Mouse (Mus musculus): ENCODE results near the gene Asb6. TPM values are rescaled to one million over a fixed set of nuclear protein-coding genes. Genes with fewer than 3 reads are reported as not detected.

The Asb6 gene
- total RNA-seq (2021), result 29.2 and 31.5 TPM in 2 replicates
- long read RNA-seq, full-length matches to known transcripts, result 47 of 63 reads
- long read RNA-seq, partial matches to known transcripts, result 10 of 63 reads
- long read RNA-seq, other reads (novel, unspliced or antisense), result 6 of 63 reads

DNA sequence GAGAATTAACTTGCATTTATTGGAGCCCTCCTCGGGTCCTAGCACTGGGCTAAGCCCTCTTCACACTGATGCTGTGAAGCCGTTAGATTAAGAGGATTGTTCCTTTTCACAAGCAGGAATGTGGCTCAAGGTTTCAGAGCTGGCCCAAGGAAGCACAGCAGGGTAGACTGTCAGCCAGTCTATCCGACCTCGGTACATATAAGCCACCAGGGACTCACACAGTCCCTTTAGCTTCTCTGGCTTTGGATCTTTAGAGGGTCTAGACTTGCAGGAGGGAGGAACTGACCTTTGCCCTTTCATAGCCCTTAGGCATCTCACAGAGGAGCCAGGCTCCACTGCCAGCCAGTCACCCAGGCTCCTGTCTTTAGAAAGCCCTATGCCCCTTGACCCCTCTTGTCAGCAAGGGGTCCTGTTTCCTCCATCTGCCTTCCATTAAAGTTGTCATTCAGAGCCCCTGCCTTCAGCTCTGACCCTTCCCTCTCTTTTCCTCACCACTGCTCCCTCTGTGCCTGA lies at the start of gene Asb6:
Asb6 (minus strand) TSS at position 51 of the 513 bp plus-strand sequence.
- no peak for DNase-seq

DNA sequence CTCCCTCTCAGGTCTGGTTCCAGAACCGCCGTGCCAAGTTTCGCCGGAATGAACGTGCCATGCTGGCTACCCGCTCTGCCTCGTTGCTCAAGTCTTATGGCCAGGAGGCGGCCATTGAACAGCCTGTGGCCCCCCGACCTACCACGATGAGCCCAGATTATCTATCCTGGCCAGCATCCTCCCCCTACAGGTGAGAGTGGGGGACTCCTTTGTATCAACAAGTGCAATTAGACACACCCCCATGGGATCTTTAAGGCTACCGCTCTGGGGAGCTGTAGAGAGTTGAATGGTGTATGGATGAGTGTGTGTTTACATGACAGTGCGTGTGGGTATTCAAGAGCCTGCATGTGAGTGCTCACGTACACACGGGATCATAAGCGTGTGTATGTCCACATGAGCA lies 49.3 kb upstream of the Asb6 start:
- no peak for DNase-seq

DNA sequence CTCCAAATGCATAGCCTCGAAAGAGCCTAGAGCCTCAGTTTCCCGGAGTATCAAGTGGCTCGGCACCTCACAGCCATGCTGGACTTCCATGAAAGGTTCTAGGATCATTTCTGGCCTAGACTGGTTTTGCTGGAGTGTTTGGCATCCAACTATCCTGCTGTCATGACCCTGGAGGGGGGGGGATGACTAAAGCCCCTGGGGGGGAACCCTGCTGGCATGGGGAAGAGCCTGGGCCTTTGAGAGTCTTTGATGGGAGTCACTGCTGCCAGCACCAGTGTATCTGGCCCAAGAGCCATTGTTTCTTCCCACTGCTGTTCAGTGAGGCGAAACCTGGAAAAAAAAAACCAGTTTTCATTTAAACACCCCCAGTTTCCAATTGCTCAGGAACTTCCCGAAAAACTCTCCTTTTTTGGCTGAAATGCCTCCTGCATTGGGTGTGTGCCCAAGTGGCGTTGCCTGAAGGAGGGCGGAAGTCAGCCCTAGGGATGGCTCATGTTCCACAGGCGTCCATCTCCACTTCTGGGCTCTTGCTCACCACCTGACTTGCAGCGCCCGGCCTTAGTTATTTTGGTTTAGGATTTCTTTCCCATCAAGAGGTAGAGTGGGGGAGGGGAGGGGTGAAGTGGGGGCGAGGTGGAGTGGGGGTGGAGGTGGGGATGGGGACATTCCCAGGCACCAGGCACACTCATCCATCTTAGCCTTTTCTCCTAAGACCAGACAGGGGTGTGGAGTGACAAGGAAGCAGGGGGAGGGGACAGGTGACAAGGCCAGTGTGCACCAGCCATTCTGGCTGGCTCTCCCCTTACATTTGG lies 45.7 kb upstream of the Asb6 start:
- DNase-seq, result no peak

DNA sequence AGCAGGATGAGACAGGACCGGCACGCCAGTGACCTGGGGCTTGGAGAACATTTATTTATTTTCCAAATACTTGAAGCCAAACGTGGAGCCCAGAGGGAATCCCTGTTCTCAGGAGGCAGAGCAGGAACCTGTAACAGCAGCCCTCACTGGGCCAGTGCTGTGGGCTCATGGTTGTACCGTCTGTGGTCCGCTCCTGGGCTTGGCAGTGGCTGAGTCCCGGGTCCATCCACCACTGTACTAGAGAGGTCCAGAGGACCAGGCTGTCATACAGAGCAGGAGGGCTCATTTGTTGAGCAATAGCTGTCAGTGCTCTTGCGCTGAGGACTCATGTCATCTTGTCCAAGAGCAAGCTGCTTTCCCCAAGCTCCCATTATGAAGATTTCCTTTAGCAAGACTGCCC lies 45.0 kb upstream of the Asb6 start:
- no peak for DNase-seq

DNA sequence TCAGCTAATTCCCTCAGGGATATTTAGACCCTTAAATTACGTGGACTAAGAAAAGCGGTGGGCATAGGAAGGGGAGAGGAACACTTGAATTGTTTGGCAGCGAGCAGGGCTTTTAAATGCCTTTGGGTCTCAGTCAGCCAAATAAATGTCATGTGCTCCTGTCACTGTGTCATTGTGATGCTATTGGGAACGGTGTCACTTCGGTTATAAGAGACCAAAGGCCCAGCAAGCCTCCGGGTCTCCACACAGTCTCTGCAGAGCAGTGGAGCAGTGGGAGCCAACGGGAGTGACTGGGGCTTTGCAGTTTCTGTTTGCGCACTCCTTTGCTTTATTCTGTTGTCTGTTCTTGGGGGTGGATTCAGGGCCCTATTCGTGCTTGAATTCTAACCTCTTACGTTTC lies 44.3 kb upstream of the Asb6 start:
- no peak for DNase-seq

DNA sequence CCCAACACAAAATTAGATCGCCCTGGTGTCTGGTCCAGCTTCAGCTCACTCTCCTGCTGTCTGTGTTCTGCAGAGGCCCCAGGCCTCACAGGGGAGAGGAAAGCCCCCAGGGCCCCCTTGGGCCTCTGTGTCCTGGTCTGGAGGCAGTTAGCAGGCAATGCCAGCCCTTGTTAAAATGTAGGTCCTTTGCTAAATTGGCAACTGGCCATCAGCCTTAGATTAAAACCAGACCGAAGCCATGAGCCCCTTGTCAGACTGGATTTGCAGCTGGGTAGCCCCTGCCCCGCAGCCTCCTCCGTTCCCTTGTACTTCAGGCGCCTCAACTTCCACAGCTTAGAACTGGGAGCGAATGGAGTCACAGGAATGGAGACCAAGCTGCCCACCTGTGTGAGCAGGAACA lies 42.5 kb upstream of the Asb6 start:
- DNase-seq, result no peak

DNA sequence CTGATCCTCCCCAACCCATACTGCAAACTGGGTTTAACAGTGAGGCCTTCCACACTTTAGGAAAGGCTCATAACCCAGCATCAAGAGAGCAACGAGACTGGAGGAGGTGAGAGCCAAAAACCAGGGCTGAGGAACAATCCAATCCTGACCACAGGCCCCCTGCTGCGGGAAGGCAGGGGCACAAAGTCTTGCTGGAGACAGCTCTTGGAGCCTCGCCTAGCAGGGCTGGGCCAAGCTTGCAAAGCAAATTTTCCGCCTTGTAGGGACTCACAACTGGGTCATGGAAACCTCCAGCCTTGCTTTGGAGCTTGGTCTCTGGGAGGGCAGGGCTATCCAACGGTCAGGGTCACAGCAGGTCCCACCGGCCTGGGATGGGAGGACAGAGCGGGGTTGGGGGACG lies 40.7 kb upstream of the Asb6 start:
- DNase-seq, result no peak

DNA sequence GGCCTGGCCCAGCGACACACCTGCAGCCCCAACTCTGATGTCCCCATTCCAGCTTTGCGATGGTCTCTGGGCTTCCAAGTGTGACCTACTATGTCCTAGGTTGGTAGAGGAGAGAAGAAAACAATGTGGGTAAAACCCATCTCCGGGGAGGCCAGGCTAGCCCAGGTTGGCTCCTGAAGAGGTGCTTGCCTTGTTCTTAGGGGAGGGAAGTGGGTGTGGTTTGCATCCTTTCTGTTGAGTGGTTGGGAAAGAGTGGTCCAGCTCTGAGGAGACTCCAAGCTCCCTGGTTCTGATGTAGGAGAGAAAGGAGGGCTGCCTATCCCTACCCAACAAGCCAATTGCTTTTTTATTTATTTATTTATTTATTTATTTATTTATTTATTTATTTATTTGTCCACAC lies 35.3 kb upstream of the Asb6 start:
- no peak for DNase-seq

DNA sequence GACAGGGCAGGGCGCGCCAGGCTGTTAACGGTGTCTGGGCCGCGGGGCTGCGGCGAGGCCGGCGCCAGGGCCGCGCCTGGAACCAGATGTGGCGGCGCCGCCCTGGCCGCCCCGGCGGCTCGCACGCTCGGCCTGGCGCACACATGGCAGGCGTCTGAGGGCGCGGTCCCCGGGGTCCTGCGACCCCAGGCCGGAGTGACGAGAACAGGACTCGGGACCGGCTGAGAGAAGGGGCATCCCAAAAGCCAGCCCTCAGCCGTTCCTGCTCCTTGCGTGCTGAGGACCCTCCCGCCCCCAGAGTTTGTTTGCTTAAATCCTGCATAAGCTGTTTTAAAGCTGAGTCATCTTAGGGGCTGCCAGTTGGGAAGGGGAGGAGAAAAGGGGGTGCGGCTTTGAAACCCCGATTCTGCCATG lies 34.8 kb upstream of the Asb6 start:
- DNase-seq, result no peak

DNA sequence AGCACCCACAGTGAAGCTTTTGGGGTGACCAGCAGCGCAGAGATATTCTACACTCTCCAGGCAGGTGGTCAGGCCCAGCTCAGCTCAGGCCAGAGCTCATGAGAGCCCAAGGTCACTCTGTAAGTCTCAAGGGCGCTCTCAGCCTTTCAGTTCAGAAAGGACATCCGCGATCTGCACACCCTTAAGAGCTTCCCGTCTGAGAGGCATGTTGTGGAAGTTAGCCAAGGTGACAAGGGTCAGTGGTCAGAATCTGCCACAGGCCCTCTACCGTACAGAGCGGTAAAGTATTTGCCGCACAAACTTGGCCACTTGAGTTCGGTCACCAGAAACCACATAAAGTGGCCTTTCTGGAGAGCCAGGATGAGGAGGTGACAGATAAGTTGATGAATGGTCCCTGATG lies 33.4 kb upstream of the Asb6 start:
- DNase-seq, result peak; percentile 21

DNA sequence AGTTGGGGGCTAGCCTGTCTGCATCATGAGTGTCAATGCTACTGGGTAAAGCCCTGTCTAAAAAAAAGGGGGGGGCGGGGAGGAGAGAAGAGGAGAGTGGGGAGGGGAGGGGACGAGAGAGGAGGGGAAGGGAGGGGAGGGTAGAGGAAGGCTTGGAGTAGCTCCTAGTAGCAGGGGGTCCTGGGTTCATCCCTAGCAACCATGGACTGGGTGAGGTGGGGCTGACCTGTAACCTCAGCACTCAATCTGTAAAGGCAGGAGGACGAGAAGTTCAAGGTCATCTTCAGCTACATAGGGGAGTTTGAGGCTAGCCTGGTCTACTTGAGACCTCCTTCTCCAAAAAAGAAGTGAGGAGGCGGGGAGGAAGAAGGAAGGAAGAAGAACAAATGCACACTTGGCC lies 31.9 kb upstream of the Asb6 start:
- DNase-seq, result no peak

DNA sequence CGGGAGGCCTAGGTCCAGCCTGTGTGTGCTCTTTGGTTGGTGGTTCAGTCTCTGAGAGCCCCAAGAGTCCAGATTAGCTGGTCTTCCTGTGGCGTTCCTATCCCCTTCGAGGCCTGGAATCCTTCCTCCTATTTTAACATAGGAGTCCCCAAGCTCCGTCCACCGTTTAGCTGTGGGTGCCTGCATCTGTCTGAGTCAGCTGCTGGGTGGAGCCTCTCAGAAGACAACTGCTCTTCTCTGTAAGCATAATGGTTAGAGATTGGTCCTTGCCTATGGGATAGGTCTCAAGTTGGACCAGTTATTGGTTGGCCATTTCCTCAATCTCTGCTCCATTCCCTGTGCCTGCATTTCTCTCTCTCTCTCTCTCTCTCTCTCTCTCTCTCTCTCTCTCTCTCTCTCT lies 29.6 kb upstream of the Asb6 start:
- DNase-seq, result no peak

DNA sequence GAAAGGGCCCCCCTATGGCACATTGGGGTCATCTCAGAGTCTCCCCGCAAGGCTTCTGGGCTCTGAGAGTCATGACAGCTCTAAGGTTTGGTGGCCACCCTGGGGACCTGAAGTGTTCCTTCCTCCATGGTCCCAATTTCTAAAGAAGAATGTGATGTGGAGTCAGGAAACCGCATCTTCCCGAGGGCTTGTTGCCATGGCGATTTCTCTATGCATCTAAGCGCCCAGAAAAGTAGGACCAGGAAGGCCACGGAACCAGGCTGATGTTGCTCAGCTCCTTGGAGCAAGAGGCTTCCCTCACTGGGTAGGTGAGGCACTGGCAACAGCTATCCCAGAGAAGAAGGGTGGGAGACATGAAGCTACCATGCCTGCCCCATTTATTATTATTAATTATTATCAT lies 26.9 kb upstream of the Asb6 start:
- no peak for DNase-seq

DNA sequence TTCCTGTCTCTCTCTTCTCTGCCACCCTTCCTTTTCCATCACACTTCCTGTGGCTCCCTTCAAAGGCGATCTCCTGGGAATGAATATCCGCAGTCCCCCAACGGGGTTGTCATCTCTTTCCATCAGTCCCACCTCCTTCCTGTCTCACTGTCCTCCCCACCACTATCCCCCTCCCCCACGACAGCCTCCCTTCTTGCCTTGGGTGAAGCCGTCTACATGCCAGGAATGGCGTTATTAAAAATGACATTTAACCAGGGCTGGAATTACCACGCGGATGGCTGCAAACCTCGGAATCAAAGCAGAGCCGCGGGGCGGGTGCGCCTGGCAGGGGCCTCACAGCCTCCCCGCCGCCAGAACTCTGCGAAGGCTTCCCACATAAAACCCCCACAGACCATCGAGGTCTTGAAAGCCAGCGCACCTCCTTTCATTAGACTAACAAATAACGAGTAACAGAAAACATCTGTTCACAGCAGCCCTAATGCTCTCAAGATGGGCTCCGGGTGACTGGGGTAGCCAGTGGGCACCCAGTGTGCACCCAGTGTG lies 22.7 kb upstream of the Asb6 start:
- DNase-seq, result no peak

DNA sequence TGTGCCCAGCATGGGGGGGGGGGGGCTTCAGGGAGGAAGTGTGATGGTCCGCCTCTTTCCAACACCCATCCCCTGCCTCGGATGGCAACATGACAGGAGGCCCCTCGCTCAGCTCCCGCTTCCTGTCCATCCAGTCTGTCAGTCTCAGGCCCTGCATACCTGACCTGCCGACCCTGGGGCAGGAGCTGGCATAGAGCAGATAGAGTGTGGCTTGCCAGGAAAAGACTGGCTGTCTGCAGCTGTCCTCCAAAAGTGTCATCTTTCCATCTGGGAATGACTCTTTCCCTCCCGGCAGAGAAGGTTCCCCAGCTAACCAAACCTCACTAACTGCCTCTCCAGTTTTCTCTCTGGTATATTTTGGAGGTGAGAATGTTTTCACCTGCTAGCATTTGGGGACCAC lies 20.4 kb upstream of the Asb6 start:
- DNase-seq, result no peak

DNA sequence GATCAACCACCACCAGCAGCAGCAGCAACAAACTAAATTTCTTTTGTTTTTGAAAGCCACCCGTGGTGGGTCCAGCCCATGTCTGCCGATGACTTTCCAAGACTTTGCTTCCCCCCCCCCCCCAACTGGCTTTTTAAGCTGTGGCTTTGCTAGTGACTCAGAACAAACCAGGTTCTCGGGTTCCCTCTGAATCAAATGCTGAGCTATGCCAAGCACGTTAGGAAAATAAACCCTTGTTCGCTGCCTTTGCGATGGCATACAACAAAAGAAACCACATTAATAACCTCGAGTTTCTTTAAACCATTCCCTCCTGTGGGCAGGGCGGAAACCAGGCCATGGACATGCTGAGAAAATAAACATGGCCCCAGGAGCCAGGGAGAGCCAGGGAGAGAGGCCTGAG lies 18.1 kb upstream of the Asb6 start:
- no peak for DNase-seq

DNA sequence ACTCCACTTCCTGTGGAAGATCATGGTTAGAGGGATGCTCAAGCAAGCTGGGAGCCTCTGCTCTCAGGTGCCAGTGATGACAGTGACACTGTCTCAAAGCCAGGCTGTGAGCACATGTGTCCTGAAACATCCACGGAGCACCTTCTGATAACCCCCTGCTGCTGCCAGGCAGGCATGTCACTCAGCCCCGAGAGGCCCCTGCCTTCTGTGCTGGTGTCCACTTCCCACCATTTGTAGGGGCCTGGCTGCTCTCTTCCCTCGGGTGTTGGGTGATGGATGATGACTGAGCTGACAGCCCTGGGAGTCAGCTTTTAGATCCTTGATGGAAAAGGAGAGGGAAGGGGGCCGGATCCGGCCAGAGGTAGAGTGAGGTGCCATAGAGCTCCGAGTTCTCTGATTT lies 16.6 kb upstream of the Asb6 start:
- no peak for DNase-seq

DNA sequence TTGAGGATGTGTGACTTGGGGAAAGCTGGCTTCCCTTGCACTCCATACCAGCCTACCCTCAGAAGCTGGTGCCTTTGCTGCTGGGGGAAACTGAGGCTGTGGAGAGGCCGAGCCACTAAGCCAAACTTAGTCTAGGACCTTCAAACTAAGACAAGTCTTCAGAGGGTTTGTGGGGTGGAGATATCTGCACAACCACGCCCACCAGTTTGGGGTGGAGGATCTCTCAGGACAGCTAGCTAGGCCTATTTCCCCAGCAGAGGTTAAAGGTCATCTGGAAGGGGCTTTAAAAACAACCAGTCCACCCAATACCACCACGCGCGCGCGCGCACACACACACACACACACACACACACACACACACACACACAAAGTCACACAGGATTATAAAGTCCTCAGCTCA lies 16.1 kb upstream of the Asb6 start:
- no peak for DNase-seq

DNA sequence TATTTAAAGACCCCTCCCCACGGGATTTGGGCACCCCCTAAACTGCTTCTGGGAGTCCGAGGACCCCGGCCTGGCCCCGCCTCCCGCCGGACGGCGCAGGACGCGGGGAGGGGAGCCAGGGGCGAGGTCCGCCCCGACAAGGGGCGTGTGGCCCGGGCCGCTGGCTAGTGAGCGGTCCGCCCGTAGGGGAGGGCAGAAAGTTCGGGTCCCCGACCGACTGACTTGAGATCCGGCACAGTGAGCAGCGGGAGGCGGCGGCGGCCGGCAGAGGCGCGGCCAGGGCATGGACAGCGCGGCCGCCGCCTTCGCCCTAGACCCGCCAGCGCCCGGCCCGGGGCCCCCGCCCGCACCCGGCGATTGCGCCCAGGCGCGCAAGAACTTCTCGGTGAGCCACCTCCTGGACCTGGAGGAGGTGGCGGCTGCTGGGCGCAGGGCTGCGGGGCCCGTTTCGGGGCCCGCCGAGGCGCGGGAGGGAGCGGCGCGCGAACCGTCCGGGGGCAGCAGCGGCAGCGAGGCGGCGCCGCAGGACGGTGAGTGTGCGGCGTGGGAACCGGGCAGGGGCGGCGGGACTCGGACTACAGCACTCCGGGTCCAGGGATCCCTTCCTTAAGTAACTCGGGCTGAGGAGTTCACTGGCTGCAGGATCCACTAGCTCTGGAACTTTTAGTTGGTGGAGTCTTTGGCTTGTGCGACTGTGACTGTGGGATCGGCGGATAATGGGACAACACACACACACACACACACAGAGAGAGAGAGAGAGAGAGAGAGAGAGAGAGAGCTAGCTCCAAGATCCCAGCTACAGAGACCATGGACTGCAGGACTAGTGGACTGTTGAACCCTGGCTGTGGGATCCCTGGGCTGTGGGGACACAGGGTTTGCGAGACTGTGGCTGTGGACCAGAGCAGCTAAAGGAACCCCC lies 15.3 kb upstream of the Asb6 start:
- peak; percentile 36 for DNase-seq

DNA sequence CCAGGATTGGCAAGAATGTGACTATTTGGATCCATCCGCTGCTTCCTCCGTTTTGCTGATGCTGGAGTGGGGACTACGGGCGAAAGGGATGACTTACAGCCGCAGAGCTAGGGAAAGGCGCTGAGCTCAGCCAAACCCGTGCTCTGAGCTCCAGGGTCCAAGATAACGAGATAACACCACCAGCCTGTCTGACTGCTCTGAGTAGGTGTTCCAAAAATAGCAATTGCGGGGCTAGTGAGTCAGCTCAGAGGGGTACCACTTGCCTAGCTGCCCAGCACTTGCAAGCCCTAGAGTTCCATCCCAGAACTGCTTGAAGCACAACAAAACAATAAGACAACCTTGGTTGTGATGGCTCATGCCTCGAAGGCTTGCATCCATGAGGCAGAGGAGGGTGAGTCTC lies 12.5 kb upstream of the Asb6 start:
- DNase-seq, result no peak

DNA sequence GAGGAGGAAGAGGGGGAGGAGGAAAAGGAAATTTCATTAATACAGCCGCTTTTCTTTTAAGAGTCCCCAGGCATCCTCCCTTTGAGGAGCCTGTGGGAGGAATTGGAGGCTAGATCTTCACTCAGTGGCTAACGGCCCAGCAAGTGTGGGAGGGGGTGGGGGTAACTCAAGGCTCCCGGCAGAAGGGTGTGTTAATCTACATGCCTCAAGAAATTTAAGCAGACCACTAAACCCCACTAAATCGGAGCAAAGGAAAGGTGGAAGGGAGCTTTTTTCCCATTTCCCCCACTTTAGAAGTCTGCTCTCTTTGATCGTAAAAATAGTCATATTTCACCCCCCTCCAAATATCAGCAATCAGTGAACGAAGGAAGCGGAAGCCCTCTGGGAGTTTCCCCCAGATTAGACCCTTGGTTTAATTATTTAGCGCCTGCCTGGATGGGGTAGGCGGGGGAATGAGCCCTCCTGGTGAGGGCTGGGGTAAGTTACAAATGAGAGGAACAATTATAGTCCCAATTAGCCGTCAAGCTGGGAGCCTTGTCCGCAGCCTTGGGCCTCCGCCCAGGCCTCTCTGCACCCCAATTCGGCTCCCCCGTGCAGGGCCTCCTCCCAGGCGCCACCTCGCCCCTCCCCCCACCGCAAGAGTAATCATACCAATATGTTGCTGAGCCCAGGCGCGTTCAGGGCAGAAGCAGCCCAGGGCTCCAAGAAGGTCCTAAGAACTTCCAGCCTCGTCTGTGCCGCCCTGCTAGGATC lies 6.3 kb upstream of the Asb6 start:
- no peak for DNase-seq

DNA sequence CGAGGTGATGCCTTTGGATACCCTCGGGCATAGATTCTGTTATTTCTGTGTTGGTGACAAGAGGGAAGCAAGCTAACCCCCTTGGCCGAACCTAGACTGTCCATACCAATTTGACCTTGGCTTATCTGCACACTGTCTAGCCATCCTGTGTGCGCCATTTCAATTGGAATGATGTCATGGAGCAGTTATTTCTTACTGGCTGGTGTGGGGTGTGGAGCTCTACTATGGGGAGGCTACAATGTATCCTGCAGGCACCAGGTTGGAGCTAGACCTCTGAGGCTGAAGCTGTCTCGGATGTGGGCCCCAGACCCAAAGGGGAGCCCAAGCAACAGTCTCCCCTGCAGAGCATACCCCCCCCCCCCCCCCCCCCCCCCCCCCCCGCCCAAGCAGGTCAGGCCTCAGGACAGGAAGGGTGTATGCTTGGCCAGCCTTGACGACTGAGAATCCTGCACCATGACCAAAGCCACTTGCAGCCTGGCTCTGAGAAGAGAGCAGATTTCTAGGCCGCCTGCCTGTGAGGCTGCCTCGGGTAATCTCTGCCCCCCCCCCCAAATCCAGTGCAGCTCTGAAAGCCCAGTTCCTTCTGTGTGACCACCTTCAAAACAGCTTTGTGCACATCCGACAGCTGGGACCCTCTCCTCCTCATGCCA lies 4.4 kb upstream of the Asb6 start, which contains the start of gene Prrx2:
Prrx2 (plus strand) TSS at position 600 of the 650 bp plus-strand sequence.
- no peak for DNase-seq
